8 mouse cellular contexts compared by ENCODE assay signal in the genomic region with DNA sequence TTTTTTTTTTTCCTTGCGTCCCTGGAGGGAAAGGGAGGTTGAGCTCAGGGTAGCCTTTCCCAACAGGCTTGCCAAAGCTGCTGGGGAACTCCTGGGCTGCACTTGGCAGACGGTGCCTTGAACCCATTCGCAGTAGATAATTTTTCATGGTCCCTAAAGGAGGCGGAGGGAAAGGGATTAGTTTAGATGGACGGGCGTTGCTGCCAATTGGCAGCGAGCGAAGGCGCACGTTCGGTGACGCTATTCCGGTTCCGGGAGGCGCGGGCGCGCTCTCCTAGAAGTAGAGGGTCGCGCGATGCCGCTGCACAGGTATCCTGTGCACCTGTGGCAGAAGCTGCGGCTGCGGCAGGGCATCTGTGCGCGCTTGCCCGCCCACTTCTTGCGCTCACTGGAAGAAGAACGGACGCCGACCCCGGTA. TPM values are rescaled to one million over a fixed set of nuclear protein-coding genes. Genes with fewer than 3 reads are reported as not detected.
DNase-seq lines count a peak whose midpoint lies in the region; ATAC-seq and TF ChIP-seq lines count a peak whose summit lies in the region.

A gene (plus strand): TSS at position 234 of the 418 bp plus-strand sequence.

- H3K9ac ChIP-seq in heart, embryonic 12.5 days, result peak within 1 kb of the TSS; percentile 86
- H3K9ac ChIP-seq in kidney, postnatal 0 days (ENCODE audit: low read depth, low read length), result peak within 1 kb of the TSS; percentile 70
- peak within 1 kb of the TSS; percentile 85 for H3K9ac ChIP-seq in liver, embryonic 11.5 days (ENCODE audit: low read depth, low read length)
- peak within 1 kb of the TSS; percentile 62 for H3K9ac ChIP-seq in stomach, embryonic 14.5 days (replicated peaks; ENCODE audit: low read depth, low read length)

- H3K27me3 ChIP-seq in heart, embryonic 12.5 days (replicated peaks), result peaks cover 22% of the 10 kb centered on the region
- H3K27me3 ChIP-seq in kidney, postnatal 0 days (ENCODE audit: insufficient read depth, low read length), result no peaks in the 10 kb centered on the region
- H3K27me3 ChIP-seq in liver, embryonic 11.5 days (replicated peaks; ENCODE audit: control insufficient read depth, insufficient read depth, low read length), result 0 out of 2 replicates have a peak, but pooled peaks cover 4% of the 10 kb centered on the region
- H3K27me3 ChIP-seq in stomach, embryonic 14.5 days (ENCODE audit: control insufficient read depth, insufficient read depth, low read length), result no peaks in the 10 kb centered on the region

- under 1% methylated on average over 32 of the region's 32 CpGs for WGBS in heart, embryonic 12.5 days
- WGBS in kidney, postnatal 0 days, result under 1% methylated on average over 32 of the region's 32 CpGs
- WGBS in liver, embryonic 11.5 days, result under 1% methylated on average over 32 of the region's 32 CpGs
- 0% methylated on average over 32 of the region's 32 CpGs for WGBS in stomach, embryonic 14.5 days

- H3K4me2 ChIP-seq in heart, embryonic 12.5 days, result peak within 1 kb of the TSS; percentile 79
- peak within 1 kb of the TSS; percentile 78 for H3K4me2 ChIP-seq in kidney, postnatal 0 days (ENCODE audit: low read length)
- peak within 1 kb of the TSS; percentile 88 for H3K4me2 ChIP-seq in liver, embryonic 11.5 days
- H3K4me2 ChIP-seq in stomach, embryonic 14.5 days (replicated peaks; ENCODE audit: low read depth, low read length), result peak within 1 kb of the TSS; percentile 51

- H3K9me3 ChIP-seq in heart, embryonic 12.5 days (replicated peaks), result no peaks in the 10 kb centered on the region
- H3K9me3 ChIP-seq in kidney, postnatal 0 days (replicated peaks; ENCODE audit: low read length), result no peaks in the 10 kb centered on the region
- no peaks in the 10 kb centered on the region for H3K9me3 ChIP-seq in liver, embryonic 11.5 days (ENCODE audit: control insufficient read depth, low read length)
- no peaks in the 10 kb centered on the region for H3K9me3 ChIP-seq in stomach, embryonic 14.5 days (ENCODE audit: control insufficient read depth, low read depth, low read length)

- peak within 1 kb of the TSS; percentile 89 for H3K4me3 ChIP-seq in heart, embryonic 12.5 days
- H3K4me3 ChIP-seq in kidney, postnatal 0 days (replicated peaks; ENCODE audit: low read depth, low read length), result peak within 1 kb of the TSS; percentile 71
- H3K4me3 ChIP-seq in liver, embryonic 11.5 days (ENCODE audit: low read depth, low read length), result peak within 1 kb of the TSS; percentile 93
- H3K4me3 ChIP-seq in stomach, embryonic 14.5 days (ENCODE audit: low read depth, low read length), result peak within 1 kb of the TSS; percentile 83

- H3K27ac ChIP-seq in heart, embryonic 12.5 days (ENCODE audit: poor library complexity, severe bottlenecking), result no peak within 1 kb of the TSS
- peak within 1 kb of the TSS; percentile 10; the same call in 1 of the 2 replicates for H3K27ac ChIP-seq in kidney, postnatal 0 days
- H3K27ac ChIP-seq in liver, embryonic 11.5 days (ENCODE audit: low read depth, low read length), result peak within 1 kb of the TSS; percentile 64
- H3K27ac ChIP-seq in stomach, embryonic 14.5 days (ENCODE audit: low read length), result no peak within 1 kb of the TSS

- H3K36me3 ChIP-seq in heart, embryonic 12.5 days, result peaks cover 33% of the 10 kb centered on the region
- H3K36me3 ChIP-seq in kidney, postnatal 0 days (ENCODE audit: insufficient read depth, low read length), result peaks cover 9% of the 10 kb centered on the region
- H3K36me3 ChIP-seq in liver, embryonic 11.5 days (ENCODE audit: control insufficient read depth, insufficient read depth, low read length), result peaks cover 21% of the 10 kb centered on the region
- peaks cover 26% of the 10 kb centered on the region for H3K36me3 ChIP-seq in stomach, embryonic 14.5 days (ENCODE audit: control insufficient read depth, insufficient read depth, low read length)

- peak; percentile 92 for ATAC-seq in erythroid progenitor cell, adult 5-6 weeks (replicated peaks; ENCODE audit: low FRiP score, poor library complexity, severe bottlenecking)
- ATAC-seq in heart, embryonic 12.5 days (ENCODE audit: insufficient number of reproducible peaks, low FRiP score), result peak; percentile 85
- peak; percentile 83 for ATAC-seq in kidney, postnatal 0 days (replicated peaks; ENCODE audit: low FRiP score, low read depth)
- ATAC-seq in liver, embryonic 11.5 days (replicated peaks; ENCODE audit: low FRiP score), result peak; percentile 84
- peak; percentile 88 for ATAC-seq in stomach, embryonic 14.5 days (ENCODE audit: insufficient number of reproducible peaks, insufficient read depth, low FRiP score, low read depth)

- TF ChIP-seq CTCF in kidney, postnatal 0 days (IDR thresholded peaks at IDR 0.05; ENCODE audit: low read depth), result no peak

- DNase-seq in CD4-positive helper T cell, adult 2 months (ENCODE audit: low read depth, low spot score), result peak; percentile 95
- DNase-seq in brain, embryonic 18.5 days (ENCODE audit: low read depth, low spot score), result peak; percentile 93
- peak; percentile 98 for DNase-seq in kidney, postnatal 0 days (ENCODE audit: low spot score)
- DNase-seq in liver, embryonic 11.5 days (ENCODE audit: low spot score), result peak; percentile 86
- DNase-seq in naive thymus-derived CD4-positive, alpha-beta T cell, adult 2 months (ENCODE audit: low read depth), result peak; percentile 94

- peaks cover 8% of the 10 kb centered on the region for H3K4me1 ChIP-seq in heart, embryonic 12.5 days (replicated peaks)
- peaks cover 8% of the 10 kb centered on the region; the same call in 1 of the 2 replicates for H3K4me1 ChIP-seq in kidney, postnatal 0 days (replicated peaks; ENCODE audit: insufficient read depth, low read length)
- peaks cover 15% of the 10 kb centered on the region for H3K4me1 ChIP-seq in liver, embryonic 11.5 days (replicated peaks; ENCODE audit: control insufficient read depth, insufficient read depth, low read length)
- H3K4me1 ChIP-seq in stomach, embryonic 14.5 days (ENCODE audit: control insufficient read depth, insufficient read depth, low read length), result peaks cover 7% of the 10 kb centered on the region; the same call in 1 of the 2 replicates

RNA-seq across cellular contexts. Expression of the gene that starts here (rescaled TPM):
- total RNA-seq in erythroid progenitor cell, adult 5-6 weeks (2015; ENCODE audit: low replicate concordance), result 32.3 and 39.3 TPM in 2 replicates
- total RNA-seq in erythroid progenitor cell, adult 5-6 weeks (2017; ENCODE audit: low replicate concordance), result 27.6 and 30.9 TPM in 2 replicates
- polyA plus RNA-seq in heart, embryonic 12.5 days (2016; fragmentation: Nextera tagmentation; extraction: Ambion mirVana), result 199 and 201 TPM in 2 replicates
- 175 and 192 TPM in 2 replicates for polyA plus RNA-seq in kidney, postnatal 0 days (2015; fragmentation: Nextera tagmentation; extraction: Ambion mirVana)
- 253 TPM in 2 replicates for polyA plus RNA-seq in liver, embryonic 11.5 days (2014; fragmentation: Nextera tagmentation; extraction: Ambion mirVana)
- 214 and 221 TPM in 2 replicates for polyA plus RNA-seq in stomach, embryonic 14.5 days (2014; fragmentation: Nextera tagmentation; extraction: Ambion mirVana)

Comparison
In these comparisons a context has a peak if more than half of its experiments do, and no peak if none do; other contexts are left out.
1. H3K27ac ChIP-seq: peak in kidney, postnatal 0 days (single experiment) and liver, embryonic 11.5 days (single experiment); none in heart, embryonic 12.5 days (single experiment) and stomach, embryonic 14.5 days (single experiment).
2. Peak in every context shown above with its lines, with median percentiles within 50 percentile points of each other: DNase-seq, ATAC-seq, H3K4me2 ChIP-seq, H3K4me3 ChIP-seq and H3K9ac ChIP-seq.